Mouse (Mus musculus) liver, postnatal 0 days (tissue): ENCODE data around the gene Col23a1.

Experiments used
- CTCF ChIP-seq: sonication (generic); IDR thresholded peaks from 2 replicates; pipeline ENCODE4 v1.5.1; 2016; ENCODE audit warnings: antibody characterized with exemption, low read depth
- EP300 ChIP-seq: IDR thresholded peaks from 2 replicates; pipeline ENCODE4 v1.6.1; 2016; ENCODE audit warnings: antibody characterized with exemption, low read depth, mild to moderate bottlenecking

DNA sequence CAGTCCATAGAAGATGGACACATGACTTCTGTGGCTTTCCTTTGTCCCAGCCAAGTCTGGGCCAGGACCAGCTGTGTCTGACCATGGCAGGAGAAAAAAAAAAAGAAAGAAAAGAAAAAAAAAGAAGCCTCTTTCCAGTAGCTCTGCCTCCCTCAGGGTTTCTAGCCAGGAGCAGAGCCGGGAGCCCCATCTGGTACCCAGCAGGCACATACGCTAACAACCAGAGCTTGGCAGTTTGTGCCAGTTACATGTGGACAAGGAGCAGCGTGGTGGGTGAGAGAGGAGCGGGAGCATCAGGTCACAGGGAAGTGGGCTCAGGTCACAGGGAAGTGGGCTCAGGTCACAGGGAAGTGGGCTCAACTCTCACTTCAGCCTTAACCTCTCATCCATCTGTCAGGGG lies 286.7 kb downstream of the Col23a1 start:
- TF ChIP-seq CTCF (no peak), EP300 (no peak)
